Mouse (Mus musculus): ENCODE results near the gene Gm10778. TPM values are rescaled to one million over a fixed set of nuclear protein-coding genes. Genes with fewer than 3 reads are reported as not detected.
"Not testable (repeated sequence)": the region's sequence is repeated elsewhere in the genome, so short reads cannot be mapped to it uniquely, and the experiment has no call there.

The Gm10778 gene
- polyA plus RNA-seq, 1 experiment from 2014 or later, result 2.9 TPM

- WGBS (ENCODE audit: missing documents), result 61% methylated on average over 5 of the region's 5 CpGs
- H3K27ac ChIP-seq, result no peak overlapping the region
Measured at GRCm38 (mm10) chr10:81619976-81620375, 28.9 kb upstream of the Gm10778 start.

GRCm38 (mm10) chr10:81620786-81621185 is 28.1 kb upstream of the Gm10778 start:
- no peak overlapping the region for H3K4me3 ChIP-seq (ENCODE audit: inconsistent target)
- H3K27ac ChIP-seq, result no peak overlapping the region
- WGBS (ENCODE audit: missing documents), result 80% methylated on average over 9 of the region's 9 CpGs
- H3K36me3 ChIP-seq (ENCODE audit: inconsistent target), result no peaks in the 10 kb centered on the region; the same call in 1 of the 2 replicates
- H3K79me2 ChIP-seq (ENCODE audit: inconsistent target), result no peaks in the 10 kb centered on the region

More at GRCm38 (mm10) chr10:81619976-81620375, 28.9 kb upstream of the Gm10778 start:
- Histone ChIP-seq H3K36me3 (ENCODE audit: inconsistent target) (no peaks in the 10 kb centered on the region; the same call in 1 of the 2 replicates), H3K4me3 (ENCODE audit: inconsistent target) (no peak overlapping the region), H3K79me2 (ENCODE audit: inconsistent target) (no peaks in the 10 kb centered on the region)

GRCm38 (mm10) chr10:81623441-81623840 is 25.4 kb upstream of the Gm10778 start:
- H3K36me3 ChIP-seq (ENCODE audit: inconsistent target), result no peaks in the 10 kb centered on the region; the same call in 1 of the 2 replicates
- H3K79me2 ChIP-seq (ENCODE audit: inconsistent target), result peaks cover 8% of the 10 kb centered on the region; the same call in 1 of the 2 replicates
- no peak overlapping the region for H3K27ac ChIP-seq
- no peak overlapping the region for H3K4me3 ChIP-seq (ENCODE audit: inconsistent target)
- WGBS (ENCODE audit: missing documents), result 91% methylated on average over 8 of the region's 8 CpGs

- Histone ChIP-seq H3K4me3 (ENCODE audit: inconsistent target) (peak overlapping the region; percentile 81), H3K27ac (peak overlapping the region; percentile 93), H3K36me3 (ENCODE audit: inconsistent target) (no peaks in the 10 kb centered on the region; the same call in 1 of the 2 replicates), H3K79me2 (ENCODE audit: inconsistent target) (peaks cover 8% of the 10 kb centered on the region; the same call in 1 of the 2 replicates)
- WGBS (ENCODE audit: missing documents), result 91% methylated on average over 22 of the region's 22 CpGs
Measured at GRCm38 (mm10) chr10:81626101-81626993, 22.5 kb upstream of the Gm10778 start.

GRCm38 (mm10) chr10:81626994-81627835 is 21.6 kb upstream of the Gm10778 start, which contains the start of gene Sirt6:
Gene Sirt6 (minus strand): TSS chr10:81627797.
- H3K79me2 ChIP-seq (ENCODE audit: inconsistent target), result peaks cover 8% of the 10 kb centered on the region; the same call in 1 of the 2 replicates
- H3K4me3 ChIP-seq (ENCODE audit: inconsistent target), result peak within 1 kb of the TSS; percentile 81
- H3K36me3 ChIP-seq (ENCODE audit: inconsistent target), result no peaks in the 10 kb centered on the region; the same call in 1 of the 2 replicates
- 5% methylated on average over 40 of the region's 40 CpGs for WGBS (ENCODE audit: missing documents)
- H3K27ac ChIP-seq, result peak within 1 kb of the TSS; percentile 93

GRCm38 (mm10) chr10:81627836-81628220 is 21.0 kb upstream of the Gm10778 start:
- H3K4me3 ChIP-seq (ENCODE audit: inconsistent target), result peak overlapping the region; percentile 81
- H3K36me3 ChIP-seq (ENCODE audit: inconsistent target), result no peaks in the 10 kb centered on the region; the same call in 1 of the 2 replicates
- H3K27ac ChIP-seq, result peak overlapping the region; percentile 93
- peaks cover 8% of the 10 kb centered on the region; the same call in 1 of the 2 replicates for H3K79me2 ChIP-seq (ENCODE audit: inconsistent target)
- WGBS (ENCODE audit: missing documents), result 27% methylated on average over 7 of the region's 7 CpGs

- Histone ChIP-seq H3K79me2 (ENCODE audit: inconsistent target) (peaks cover 8% of the 10 kb centered on the region; the same call in 1 of the 2 replicates), H3K4me3 (ENCODE audit: inconsistent target) (peak within 1 kb of the TSS; percentile 81), H3K36me3 (ENCODE audit: inconsistent target) (no peaks in the 10 kb centered on the region; the same call in 1 of the 2 replicates), H3K27ac (peak within 1 kb of the TSS; percentile 93)
- WGBS (ENCODE audit: missing documents), result 93% methylated on average over 16 of the region's 16 CpGs
Measured at GRCm38 (mm10) chr10:81628390-81628789, 20.5 kb upstream of the Gm10778 start, which contains the start of gene Ankrd24. Gene Ankrd24 (plus strand): TSS chr10:81628540.

GRCm38 (mm10) chr10:81633253-81634099 is 15.4 kb upstream of the Gm10778 start:
- no peak overlapping the region for H3K27ac ChIP-seq
- no peaks in the 10 kb centered on the region for H3K36me3 ChIP-seq (ENCODE audit: inconsistent target)
- H3K4me3 ChIP-seq (ENCODE audit: inconsistent target), result peak overlapping the region; percentile 22; the same call in 1 of the 2 replicates
- WGBS (ENCODE audit: missing documents), result 9% methylated on average over 37 of the region's 37 CpGs
- no peaks in the 10 kb centered on the region for H3K79me2 ChIP-seq (ENCODE audit: inconsistent target)

- Histone ChIP-seq H3K36me3 (ENCODE audit: inconsistent target) (no peaks in the 10 kb centered on the region), H3K27ac (no peak overlapping the region), H3K79me2 (ENCODE audit: inconsistent target) (no peaks in the 10 kb centered on the region), H3K4me3 (ENCODE audit: inconsistent target) (no peak overlapping the region)
- WGBS (ENCODE audit: missing documents), result 36% methylated on average over 8 of the region's 8 CpGs
Measured at GRCm38 (mm10) chr10:81636338-81636737, 12.5 kb upstream of the Gm10778 start.

- WGBS (ENCODE audit: missing documents), result 82% methylated on average over 6 of the region's 6 CpGs
- Histone ChIP-seq H3K36me3 (ENCODE audit: inconsistent target) (no peaks in the 10 kb centered on the region), H3K79me2 (ENCODE audit: inconsistent target) (no peaks in the 10 kb centered on the region), H3K27ac (no peak overlapping the region), H3K4me3 (ENCODE audit: inconsistent target) (no peak overlapping the region)
Measured at GRCm38 (mm10) chr10:81638101-81638500, 10.8 kb upstream of the Gm10778 start.

GRCm38 (mm10) chr10:81640825-81641224 is 8.0 kb upstream of the Gm10778 start:
- 92% methylated on average over 3 of the region's 4 CpGs for WGBS (ENCODE audit: missing documents)
- H3K36me3 ChIP-seq (ENCODE audit: inconsistent target); H3K27ac ChIP-seq; H3K4me3 ChIP-seq (ENCODE audit: inconsistent target); H3K79me2 ChIP-seq (ENCODE audit: inconsistent target): not testable (repeated sequence)

- WGBS (ENCODE audit: missing documents), result 96% methylated on average over 2 of the region's 2 CpGs
- Histone ChIP-seq H3K4me3 (ENCODE audit: inconsistent target) (no peak overlapping the region), H3K27ac (no peak overlapping the region), H3K79me2 (ENCODE audit: inconsistent target) (no peaks in the 10 kb centered on the region), H3K36me3 (ENCODE audit: inconsistent target) (no peaks in the 10 kb centered on the region)
Measured at GRCm38 (mm10) chr10:81641566-81641965, 7.3 kb upstream of the Gm10778 start.

GRCm38 (mm10) chr10:81641978-81642647 is 6.7 kb upstream of the Gm10778 start:
- 89% methylated on average over 8 of the region's 8 CpGs for WGBS (ENCODE audit: missing documents)
- H3K79me2 ChIP-seq (ENCODE audit: inconsistent target), result no peaks in the 10 kb centered on the region
- no peak overlapping the region for H3K27ac ChIP-seq
- no peak overlapping the region; the same call in 1 of the 2 replicates for H3K4me3 ChIP-seq (ENCODE audit: inconsistent target)
- H3K36me3 ChIP-seq (ENCODE audit: inconsistent target), result no peaks in the 10 kb centered on the region
